Mouse (Mus musculus): ENCODE measurements around the gene Olfr487. TPM values are rescaled to one million over a fixed set of nuclear protein-coding genes. Genes with fewer than 3 reads are reported as not detected.

Gene Olfr487
- not detected in 2 replicates for polyA plus RNA-seq (2015; fragmentation: Nextera tagmentation; extraction: Ambion mirVana)

GRCm38 (mm10) chr7:108214536-108214935 lies at the start of gene Olfr487:
Gene Olfr487, minus strand, starts transcription at chr7:108214636.

GRCm38 (mm10) chr7:108258247-108258646 lies 43.8 kb upstream of the Olfr487 start, which contains the start of gene Olfr488:
Gene Olfr488, minus strand, starts transcription at chr7:108258347.

GRCm38 (mm10) chr7:108172642-108173041 lies 41.8 kb downstream of the Olfr487 start, which contains the start of gene Olfr486:
Gene Olfr486, minus strand, starts transcription at chr7:108172742.

DNA sequence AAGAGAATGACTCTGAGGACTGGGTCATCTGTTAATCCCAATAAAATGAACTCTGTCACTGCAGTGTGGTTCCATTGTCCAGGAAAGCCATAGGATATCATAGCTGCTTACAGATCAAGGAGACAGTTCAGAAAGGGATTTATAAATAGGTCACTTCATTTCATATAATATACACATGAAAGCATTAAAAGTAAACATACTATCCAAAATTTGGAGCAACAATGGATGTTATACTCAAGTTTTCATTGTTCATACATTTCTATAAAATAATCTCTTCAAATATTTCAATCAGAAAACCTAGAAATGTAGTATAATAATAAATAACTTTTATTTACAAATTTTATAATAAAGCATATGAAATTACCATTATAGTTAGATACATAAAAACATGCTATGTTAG lies 54.7 kb downstream of the Olfr487 start, which contains the start of gene Olfr485:
Gene Olfr485 (minus strand): TSS at position 101 of the 400 bp plus-strand sequence.

Other genes with a start within 250 kb of the Olfr487 start
- not detected in 2 replicates for gene Olfr476, start 249.8 kb downstream of the Olfr487 start, polyA plus RNA-seq (2015; fragmentation: Nextera tagmentation; extraction: Ambion mirVana)
- not detected in 2 replicates for gene Olfr477, start 227.9 kb downstream of the Olfr487 start, polyA plus RNA-seq (2015; fragmentation: Nextera tagmentation; extraction: Ambion mirVana)
- gene Olfr478, start 180.6 kb downstream of the Olfr487 start, polyA plus RNA-seq (2015; fragmentation: Nextera tagmentation; extraction: Ambion mirVana), result not detected in 2 replicates
- not detected in 2 replicates for gene Olfr479, start 163.9 kb downstream of the Olfr487 start, polyA plus RNA-seq (2015; fragmentation: Nextera tagmentation; extraction: Ambion mirVana)
- gene Olfr480, start 147.3 kb downstream of the Olfr487 start, polyA plus RNA-seq (2015; fragmentation: Nextera tagmentation; extraction: Ambion mirVana), result not detected in 2 replicates
- gene Olfr481, start 134.8 kb downstream of the Olfr487 start, polyA plus RNA-seq (2015; fragmentation: Nextera tagmentation; extraction: Ambion mirVana), result not detected in 2 replicates
- not detected in 2 replicates for gene Olfr482, start 117.0 kb downstream of the Olfr487 start, polyA plus RNA-seq (2015; fragmentation: Nextera tagmentation; extraction: Ambion mirVana)
- gene Olfr483, start 113.8 kb downstream of the Olfr487 start, polyA plus RNA-seq (2015; fragmentation: Nextera tagmentation; extraction: Ambion mirVana), result not detected in 2 replicates
- not detected in 2 replicates for gene Olfr484, start 87.2 kb downstream of the Olfr487 start, polyA plus RNA-seq (2015; fragmentation: Nextera tagmentation; extraction: Ambion mirVana)
- not detected in 2 replicates for gene Olfr485, start 54.8 kb downstream of the Olfr487 start, polyA plus RNA-seq (2015; fragmentation: Nextera tagmentation; extraction: Ambion mirVana)
- gene Olfr486, start 41.9 kb downstream of the Olfr487 start, polyA plus RNA-seq (2015; fragmentation: Nextera tagmentation; extraction: Ambion mirVana), result not detected in 2 replicates
- not detected in 2 replicates for gene Olfr488, start 43.7 kb upstream of the Olfr487 start, polyA plus RNA-seq (2015; fragmentation: Nextera tagmentation; extraction: Ambion mirVana)
- not detected in 2 replicates for gene Olfr490, start 74.3 kb upstream of the Olfr487 start, polyA plus RNA-seq (2015; fragmentation: Nextera tagmentation; extraction: Ambion mirVana)
- not detected in 2 replicates for gene Olfr491, start 98.8 kb upstream of the Olfr487 start, polyA plus RNA-seq (2015; fragmentation: Nextera tagmentation; extraction: Ambion mirVana)
- gene Olfr492, start 109.0 kb upstream of the Olfr487 start, polyA plus RNA-seq (2015; fragmentation: Nextera tagmentation; extraction: Ambion mirVana), result not detected in 2 replicates
- gene Olfr493, start 132.3 kb upstream of the Olfr487 start, polyA plus RNA-seq (2015; fragmentation: Nextera tagmentation; extraction: Ambion mirVana), result not detected in 2 replicates
- gene Olfr494, start 150.7 kb upstream of the Olfr487 start, polyA plus RNA-seq (2015; fragmentation: Nextera tagmentation; extraction: Ambion mirVana), result not detected in 2 replicates
- not detected in 2 replicates for gene Olfr495, start 178.5 kb upstream of the Olfr487 start, polyA plus RNA-seq (2015; fragmentation: Nextera tagmentation; extraction: Ambion mirVana)
- not detected in 2 replicates for gene Olfr497, start 205.8 kb upstream of the Olfr487 start, polyA plus RNA-seq (2015; fragmentation: Nextera tagmentation; extraction: Ambion mirVana)

All from skeletal muscle tissue, postnatal 0 days (tissue).